Mouse (Mus musculus) spleen, adult 2 months (tissue): Measurements from ENCODE around the gene Frmpd2.

Source experiments
- CTCF ChIP-seq: fragments of 200-500 bp; IDR thresholded peaks from 2 replicates; pipeline ENCODE4 v1.5.1; 2011; ENCODE audit warnings: mild to moderate bottlenecking, inconsistent platforms; ENCODE audit not compliant: insufficient read depth, insufficient read length, insufficient replicate concordance; ENCODE audit errors: extremely low read depth
- POLR2A ChIP-seq: fragments of 200-500 bp; IDR thresholded peaks from 2 replicates; pipeline ENCODE4 v1.6.1; 2011; ENCODE audit warnings: low read depth, low read length, inconsistent platforms

GRCm38 (mm10) chr14:33548650-33549049, 77.2 kb downstream of the Frmpd2 start:
- TF ChIP-seq CTCF = no peak
- TF ChIP-seq POLR2A = no peak
